Mouse (Mus musculus) kidney, embryonic 14.5 days (tissue): ENCODE results near the gene Dnm1. TPM values are rescaled to one million over a fixed set of nuclear protein-coding genes. Genes with fewer than 3 reads are reported as not detected.

Experiments used
- ATAC-seq: fragments of 200-750 bp; cut with Nextera tagmentation; 2 replicates; pipeline ENCODE4 v1.8.0; 2017; ENCODE audit warnings: moderate number of reproducible peaks, mild to moderate bottlenecking, moderate TSS enrichment, moderate library complexity; ENCODE audit not compliant: low FRiP score, low TSS enrichment
- H3K27ac ChIP-seq: fragments of 300-500 bp; sonication (generic); 2 replicates; pipeline ENCODE4 v1.5.1; 2014; ENCODE audit warnings: low read depth, mild to moderate bottlenecking, low read length, moderate library complexity, mixed read lengths
- H3K27me3 ChIP-seq: fragments of 300-500 bp; sonication (generic); 2 replicates; pipeline ENCODE4 v1.6.1; 2014; ENCODE audit warnings: mild to moderate bottlenecking, low read length; ENCODE audit not compliant: control insufficient read depth, insufficient read depth
- H3K36me3 ChIP-seq: fragments of 300-500 bp; sonication (generic); 2 replicates; pipeline ENCODE4 v1.6.1; 2014; ENCODE audit warnings: low read length, mixed read lengths; ENCODE audit not compliant: control insufficient read depth, insufficient read depth
- H3K4me1 ChIP-seq: fragments of 300-500 bp; sonication (generic); 2 replicates; pipeline ENCODE4 v1.6.1; 2014; ENCODE audit warnings: low read length, mixed read lengths; ENCODE audit not compliant: control insufficient read depth, insufficient read depth
- H3K4me2 ChIP-seq: fragments of 300-500 bp; sonication (generic); replicated peaks from 2 replicates; pipeline ENCODE4 v1.6.1; 2014; ENCODE audit warnings: low read depth, mild to moderate bottlenecking, low read length
- H3K4me3 ChIP-seq: fragments of 300-500 bp; sonication (generic); 2 replicates; pipeline ENCODE4 v1.5.1; 2014; ENCODE audit warnings: mild to moderate bottlenecking, low read length
- H3K9ac ChIP-seq: fragments of 300-500 bp; sonication (generic); 2 replicates; pipeline ENCODE4 v1.6.1; 2014; ENCODE audit warnings: low read depth, mild to moderate bottlenecking, low read length, moderate library complexity
- H3K9me3 ChIP-seq: fragments of 300-500 bp; sonication (generic); 2 replicates; pipeline ENCODE4 v1.6.1; 2016; ENCODE audit warnings: low read length; ENCODE audit not compliant: control insufficient read depth
- WGBS: fragments of 180-500 bp; shearing (Covaris S2); extraction: QIAGEN DNeasy Blood & Tissue Kit; methylation state at CpG from one replicate; pipeline ENCODE4 v1.1.7; 2014; 5-methylcytosine and 5-hydroxymethylcytosine counted together
- polyA plus RNA-seq: library from polyadenylated mRNA; unstranded; fragments of >200 nt; fragmentation: Nextera tagmentation; extraction: Ambion mirVana; gene quantifications from 2 replicates; pipeline ENCODE4 v1.2.1, GENCODE M21; 2014

The Dnm1 gene
- polyA plus RNA-seq, 1 experiment from 2014 or later = 11.5 TPM

DNA sequence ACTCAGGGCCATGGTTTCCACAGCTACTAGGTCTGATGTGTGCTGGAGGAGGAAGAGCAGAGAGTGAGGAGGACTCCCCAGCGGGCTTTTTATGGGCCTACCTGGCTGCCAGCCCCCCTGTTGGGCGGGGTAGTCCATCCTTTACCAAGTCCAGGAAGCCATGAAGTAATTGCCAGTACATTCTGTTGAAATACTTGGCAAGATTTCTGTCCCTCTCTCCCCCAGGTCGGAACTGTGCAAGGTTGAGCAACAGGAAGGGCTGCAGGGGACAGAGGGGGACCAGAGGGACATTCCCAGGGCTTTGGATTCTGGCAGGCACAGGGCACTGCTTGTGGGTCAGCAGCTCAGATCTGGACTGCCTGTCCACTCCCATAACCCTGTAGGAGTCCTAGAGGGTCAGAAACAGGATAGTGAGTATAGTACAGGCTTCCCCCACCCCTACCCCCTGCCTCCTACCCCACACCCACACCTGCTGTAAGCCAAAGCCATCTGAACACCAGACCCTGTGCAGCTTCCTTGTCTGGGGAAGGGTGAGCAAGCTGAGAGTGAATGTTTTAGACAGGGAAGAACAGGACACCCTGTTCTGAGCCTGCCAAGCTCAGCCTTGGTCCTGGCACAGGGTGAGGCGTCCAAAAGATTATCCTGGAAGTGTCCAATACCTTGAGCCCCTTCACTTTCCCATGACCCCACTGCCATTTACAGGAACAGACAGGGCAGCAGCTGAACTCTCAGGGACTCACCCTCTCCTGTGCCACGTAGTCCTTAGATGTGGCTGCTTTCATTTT, 34.8 kb upstream of the Dnm1 start, which contains the start of gene Lcn2:
Gene Lcn2 (minus strand): TSS at position 547 of the 785 bp plus-strand sequence.
- H3K4me3 ChIP-seq = no peak within 1 kb of the TSS
- 62% methylated on average over 5 of the region's 5 CpGs for WGBS
- H3K9ac ChIP-seq = no peak within 1 kb of the TSS
- ATAC-seq = no peak
- no peak within 1 kb of the TSS for H3K27ac ChIP-seq
- H3K27me3 ChIP-seq = 0 out of 2 replicates have a peak, but pooled peaks cover under 1% of the 10 kb centered on the region
- H3K4me2 ChIP-seq = no peak within 1 kb of the TSS
- H3K9me3 ChIP-seq = no peaks in the 10 kb centered on the region
- no peaks in the 10 kb centered on the region for H3K4me1 ChIP-seq
- H3K36me3 ChIP-seq = no peaks in the 10 kb centered on the region

GRCm38 (mm10) chr2:32382689-32383088, 29.6 kb upstream of the Dnm1 start:
- H3K4me1 ChIP-seq = peaks cover 5% of the 10 kb centered on the region; the same call in 1 of the 2 replicates
- H3K4me2 ChIP-seq = no peak overlapping the region
- 0 out of 2 replicates have a peak, but pooled peaks cover 4% of the 10 kb centered on the region for H3K27me3 ChIP-seq
- no peak for ATAC-seq
- 77% methylated on average over 2 of the region's 2 CpGs for WGBS
- peaks cover 17% of the 10 kb centered on the region; the same call in 1 of the 2 replicates for H3K36me3 ChIP-seq
- no peak overlapping the region for H3K27ac ChIP-seq
- H3K4me3 ChIP-seq = no peak overlapping the region
- no peaks in the 10 kb centered on the region for H3K9me3 ChIP-seq
- H3K9ac ChIP-seq = no peak overlapping the region

DNA sequence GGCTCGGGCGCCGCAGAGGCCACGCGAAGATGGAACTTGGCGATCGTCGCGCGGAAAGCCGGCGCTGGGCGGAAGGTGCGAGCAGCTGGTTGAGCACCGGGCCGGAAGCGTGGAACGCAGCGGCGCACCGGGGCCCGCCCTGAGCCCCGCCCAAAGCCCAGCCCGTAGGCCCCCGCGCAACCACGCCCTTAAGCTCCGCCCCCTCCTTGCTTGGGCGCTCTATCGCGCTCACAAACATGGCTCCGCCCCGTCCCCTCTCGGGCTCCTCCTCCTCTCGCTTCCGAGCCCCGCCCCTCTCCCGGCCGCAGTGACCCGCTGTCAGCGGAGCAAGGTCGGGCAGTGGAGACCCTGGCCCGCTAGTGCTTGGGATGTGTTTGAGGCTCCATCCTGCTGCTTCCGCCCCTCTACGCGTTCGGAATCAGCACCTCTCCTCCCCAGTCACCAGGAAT, 28.7 kb upstream of the Dnm1 start, which contains the start of gene 1110008P14Rik:
Gene 1110008P14Rik (minus strand): TSS at position 164 of the 449 bp plus-strand sequence.
- Histone ChIP-seq H3K4me3 (peak within 1 kb of the TSS; percentile 68), H3K4me1 (peaks cover 5% of the 10 kb centered on the region; the same call in 1 of the 2 replicates), H3K4me2 (peak within 1 kb of the TSS; percentile 97), H3K9me3 (no peaks in the 10 kb centered on the region), H3K27me3 (0 out of 2 replicates have a peak, but pooled peaks cover 4% of the 10 kb centered on the region), H3K27ac (no peak within 1 kb of the TSS), H3K36me3 (peaks cover 25% of the 10 kb centered on the region), H3K9ac (peak within 1 kb of the TSS; percentile 55)
- peak; percentile 94 for ATAC-seq
- under 1% methylated on average over 46 of the region's 47 CpGs for WGBS

GRCm38 (mm10) chr2:32381141-32381774, 28.1 kb upstream of the Dnm1 start:
- peaks cover 30% of the 10 kb centered on the region for H3K36me3 ChIP-seq
- peak overlapping the region; percentile 97 for H3K4me2 ChIP-seq
- peak overlapping the region; percentile 55 for H3K9ac ChIP-seq
- peak; percentile 72 for ATAC-seq
- WGBS = under 1% methylated on average over 27 of the region's 27 CpGs
- H3K9me3 ChIP-seq = no peaks in the 10 kb centered on the region
- H3K27me3 ChIP-seq = 0 out of 2 replicates have a peak, but pooled peaks cover 4% of the 10 kb centered on the region
- peak overlapping the region; percentile 68 for H3K4me3 ChIP-seq
- peaks cover 5% of the 10 kb centered on the region; the same call in 1 of the 2 replicates for H3K4me1 ChIP-seq
- no peak overlapping the region for H3K27ac ChIP-seq

DNA sequence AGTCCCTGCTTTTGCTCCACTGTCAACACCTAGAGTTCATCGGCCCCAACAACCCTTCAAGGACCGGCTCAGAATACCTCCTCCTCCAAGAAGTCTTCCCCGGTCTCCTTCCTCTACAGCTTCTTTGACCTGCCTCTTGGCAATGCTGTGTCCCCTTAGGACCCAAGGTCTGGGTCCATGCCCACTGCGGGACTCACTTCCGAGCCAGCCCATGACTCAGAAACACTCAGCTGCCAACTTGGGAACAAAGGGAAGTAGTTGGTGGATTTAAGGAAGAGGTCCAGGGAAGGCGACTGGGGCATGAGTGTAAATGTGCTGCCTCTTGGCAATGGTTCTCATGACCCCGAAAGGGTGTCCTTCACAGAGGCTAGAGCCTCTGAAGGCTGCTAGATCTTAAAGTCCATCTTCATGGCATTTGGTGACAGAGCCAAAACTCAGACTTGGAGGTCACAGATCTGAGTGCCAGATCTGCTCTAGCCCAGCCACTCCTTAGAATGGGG, 26.9 kb upstream of the Dnm1 start:
- WGBS = 88% methylated on average over 7 of the region's 7 CpGs
- Histone ChIP-seq H3K9me3 (no peaks in the 10 kb centered on the region), H3K36me3 (peaks cover 42% of the 10 kb centered on the region), H3K4me3 (no peak overlapping the region), H3K4me1 (peaks cover 5% of the 10 kb centered on the region; the same call in 1 of the 2 replicates), H3K9ac (no peak overlapping the region), H3K4me2 (no peak overlapping the region), H3K27ac (no peak overlapping the region), H3K27me3 (0 out of 2 replicates have a peak, but pooled peaks cover 4% of the 10 kb centered on the region)
- ATAC-seq = no peak

DNA sequence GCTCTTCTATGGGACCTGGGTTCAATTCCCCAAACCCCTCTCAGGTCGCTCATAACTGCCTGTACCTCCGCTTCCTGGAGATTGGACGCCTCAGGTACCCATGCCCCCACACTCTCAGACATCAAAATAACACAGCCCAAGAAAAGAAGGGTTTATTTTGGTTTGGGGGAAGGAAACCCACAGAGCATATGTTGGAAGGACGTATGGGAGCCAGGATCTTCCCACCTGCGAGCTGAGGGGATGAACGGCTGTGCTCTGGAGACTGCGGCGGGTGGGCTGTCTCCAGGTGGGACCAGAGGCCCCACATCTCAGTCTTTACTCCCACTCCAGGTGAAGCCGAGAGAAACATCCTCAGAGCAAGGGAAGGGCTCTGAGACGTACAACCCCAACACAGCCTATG, 23.8 kb upstream of the Dnm1 start:
- Histone ChIP-seq H3K36me3 (peaks cover 62% of the 10 kb centered on the region), H3K27ac (no peak overlapping the region)

DNA sequence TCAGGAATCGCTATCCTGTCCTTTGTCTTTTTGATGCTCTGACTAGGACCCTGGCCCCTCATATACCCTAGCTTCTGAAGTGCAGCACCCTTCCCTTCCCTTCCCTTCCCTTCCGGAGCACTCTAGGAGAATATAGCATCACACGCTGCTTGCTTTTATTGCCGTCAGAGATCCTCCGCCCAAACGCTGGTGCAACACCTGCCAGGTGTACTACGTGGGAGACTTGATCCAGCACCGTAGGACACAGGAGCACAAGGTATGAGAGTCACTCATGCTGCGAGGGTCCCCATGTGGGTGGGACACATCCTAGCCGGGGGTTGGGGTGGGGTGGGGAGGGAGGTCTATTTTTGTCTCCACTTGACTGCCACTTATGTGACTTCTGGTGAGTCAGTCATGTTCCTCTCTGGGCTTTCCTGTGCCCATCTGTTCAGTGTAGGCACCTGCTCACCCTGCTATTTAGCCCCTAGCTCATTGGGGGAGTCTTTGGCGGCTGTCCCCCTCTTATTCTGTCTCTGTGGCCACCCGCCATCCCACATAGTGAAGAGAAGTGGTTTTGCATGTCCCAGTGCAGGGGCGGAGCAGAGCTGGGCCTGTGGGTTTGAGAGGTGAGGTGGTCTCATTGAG, 22.3 kb upstream of the Dnm1 start:
- no peaks in the 10 kb centered on the region for H3K9me3 ChIP-seq
- no peak overlapping the region for H3K4me3 ChIP-seq
- H3K27ac ChIP-seq = no peak overlapping the region
- H3K4me1 ChIP-seq = no peaks in the 10 kb centered on the region
- H3K36me3 ChIP-seq = peaks cover 77% of the 10 kb centered on the region
- no peak overlapping the region for H3K9ac ChIP-seq
- no peak for ATAC-seq
- H3K27me3 ChIP-seq = no peaks in the 10 kb centered on the region
- H3K4me2 ChIP-seq = no peak overlapping the region
- WGBS = 91% methylated on average over 13 of the region's 13 CpGs

More for the DNA sequence above, 23.8 kb upstream of the Dnm1 start:
- no peaks in the 10 kb centered on the region for H3K9me3 ChIP-seq
- WGBS = 95% methylated on average over 10 of the region's 10 CpGs
- no peak for ATAC-seq
- H3K27me3 ChIP-seq = no peaks in the 10 kb centered on the region
- no peak overlapping the region for H3K4me3 ChIP-seq
- no peak overlapping the region for H3K4me2 ChIP-seq
- H3K9ac ChIP-seq = no peak overlapping the region
- peaks cover 5% of the 10 kb centered on the region; the same call in 1 of the 2 replicates for H3K4me1 ChIP-seq

DNA sequence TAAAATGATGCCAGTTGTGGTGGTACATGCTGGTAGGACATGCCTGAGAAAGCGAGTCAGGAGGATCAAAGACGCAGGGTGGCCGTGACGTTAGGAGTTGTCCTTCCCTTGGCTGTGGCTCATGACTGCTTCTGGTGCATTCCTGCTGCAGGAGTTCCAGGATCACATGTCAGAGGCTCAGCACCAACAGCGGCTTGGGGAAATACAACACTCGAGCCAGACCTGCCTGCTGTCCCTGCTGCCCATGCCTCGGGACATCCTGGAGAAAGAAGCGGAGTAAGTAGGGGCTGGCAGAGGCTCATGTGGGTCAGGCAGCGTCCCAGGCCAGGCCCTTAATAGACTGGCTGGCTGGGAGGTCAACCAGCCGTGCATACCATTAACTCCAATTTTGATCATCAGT, 21.1 kb upstream of the Dnm1 start:
- H3K4me1 ChIP-seq = no peaks in the 10 kb centered on the region
- 78% methylated on average over 10 of the region's 10 CpGs for WGBS

More for the DNA sequence above, 21.1 kb upstream of the Dnm1 start:
- Histone ChIP-seq H3K4me2 (no peak overlapping the region), H3K9ac (no peak overlapping the region), H3K36me3 (peaks cover 86% of the 10 kb centered on the region), H3K27me3 (no peaks in the 10 kb centered on the region), H3K9me3 (no peaks in the 10 kb centered on the region), H3K27ac (no peak overlapping the region), H3K4me3 (no peak overlapping the region)
- ATAC-seq = no peak
